Mouse (Mus musculus): ENCODE data around the gene Wnt10b. TPM values are rescaled to one million over a fixed set of nuclear protein-coding genes. Genes with fewer than 3 reads are reported as not detected.
"Not testable (repeated sequence)": the region's sequence is repeated elsewhere in the genome, so short reads cannot be mapped to it uniquely, and the experiment has no call there.

Wnt10b gene
- total and polyA plus RNA-seq, 2 experiments from 2014 or later, result 1.1 TPM; not detected in 1

DNA sequence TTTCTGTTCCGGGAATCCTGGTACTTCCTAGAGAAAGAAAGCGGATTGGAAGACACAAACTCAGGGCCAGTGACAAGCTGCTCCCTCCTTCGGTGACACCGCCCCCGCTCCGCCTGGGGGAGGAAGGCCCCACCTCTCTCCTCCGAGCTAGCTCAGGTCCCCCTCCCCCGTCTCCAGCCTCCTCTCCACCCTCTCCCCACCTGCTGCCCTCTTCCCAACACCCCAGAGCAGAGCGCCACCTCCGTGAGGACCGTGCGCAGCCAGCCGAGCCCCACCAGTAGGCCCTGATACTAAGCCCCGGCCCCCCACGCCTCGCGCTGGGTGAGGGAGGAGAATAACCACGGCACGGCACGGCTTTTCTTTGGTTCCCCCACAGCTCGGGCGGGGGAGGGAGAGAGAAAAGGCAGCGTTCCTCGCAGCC lies 15.7 kb downstream of the Wnt10b start:
- peak; percentile 81 for DNase-seq
- peak; percentile 44; the same call in 1 of the 2 replicates for TF ChIP-seq CTCF (IDR thresholded peaks at IDR 0.05; ENCODE audit: low read depth)
- no peaks in the 10 kb centered on the region for H3K9me3 ChIP-seq (ENCODE audit: low read length)
- peak; percentile 60 for ATAC-seq
- peak overlapping the region; percentile 98 for H3K9ac ChIP-seq
- peak overlapping the region; percentile 73 for H3K4me2 ChIP-seq (ENCODE audit: low read depth)
- peak overlapping the region; percentile 94 for H3K27ac ChIP-seq (ENCODE audit: low read depth, low read length)
- H3K4me1 ChIP-seq (ENCODE audit: insufficient read depth), result peaks cover 7% of the 10 kb centered on the region
- H3K36me3 ChIP-seq (ENCODE audit: insufficient read depth), result peaks cover 14% of the 10 kb centered on the region
- peak overlapping the region; percentile 95 for H3K4me3 ChIP-seq (ENCODE audit: low read depth, low read length)
- H3K27me3 ChIP-seq (ENCODE audit: insufficient read depth, low read length), result no peaks in the 10 kb centered on the region
- under 1% methylated on average over 16 of the region's 24 CpGs for WGBS

DNA sequence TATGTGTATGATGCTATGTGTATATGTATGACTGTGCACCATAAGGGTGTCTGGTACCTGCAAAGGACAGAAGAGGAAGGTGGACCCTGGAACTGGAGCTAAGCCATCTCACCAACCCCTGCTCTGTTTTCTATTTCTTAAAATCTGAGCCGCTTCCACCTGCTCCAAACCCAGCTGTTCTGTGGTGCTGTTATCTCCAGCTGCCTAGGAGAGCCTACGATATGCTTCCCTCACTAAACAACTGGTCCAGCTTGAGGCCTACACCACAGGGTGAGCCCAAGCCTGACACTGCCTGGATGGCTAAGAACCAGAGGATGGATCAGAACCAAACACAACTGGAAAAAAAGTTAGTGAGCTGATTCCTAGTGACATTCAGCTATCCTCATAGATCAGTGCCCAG lies 23.8 kb downstream of the Wnt10b start:
- no peak for DNase-seq
- Histone ChIP-seq H3K4me3 (ENCODE audit: low read depth, low read length) (no peak overlapping the region), H3K27ac (ENCODE audit: low read depth, low read length) (no peak overlapping the region), H3K4me1 (ENCODE audit: insufficient read depth) (no peaks in the 10 kb centered on the region), H3K36me3 (ENCODE audit: insufficient read depth) (peaks cover 9% of the 10 kb centered on the region; the same call in 1 of the 2 replicates), H3K9ac (no peak overlapping the region), H3K9me3 (ENCODE audit: low read length) (no peaks in the 10 kb centered on the region), H3K27me3 (ENCODE audit: insufficient read depth, low read length) (no peaks in the 10 kb centered on the region), H3K4me2 (ENCODE audit: low read depth) (no peak overlapping the region)
- no peak for TF ChIP-seq CTCF (IDR thresholded peaks at IDR 0.05; ENCODE audit: low read depth)
- 93% methylated on average over 2 of the region's 2 CpGs for WGBS
- ATAC-seq, result no peak

DNA sequence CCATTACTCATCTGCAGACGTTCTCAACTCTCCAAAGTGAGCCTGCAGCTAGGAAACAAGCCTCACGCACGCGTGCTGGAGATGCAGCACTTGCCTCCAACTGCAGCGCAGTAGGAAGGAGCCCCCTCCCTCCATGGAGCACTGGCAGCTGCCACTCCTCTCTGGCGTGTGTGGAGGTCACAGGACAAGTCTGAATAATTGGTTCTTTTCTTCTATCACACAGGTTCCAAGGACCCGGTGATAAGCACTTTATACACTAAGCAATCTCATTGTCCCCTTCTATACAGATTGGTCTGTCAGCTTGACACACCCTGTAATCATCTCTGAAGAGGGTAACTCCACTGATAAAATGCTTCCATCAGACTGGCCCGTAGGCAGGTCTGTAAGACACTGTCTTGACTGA lies 24.9 kb downstream of the Wnt10b start:
- no peak overlapping the region for H3K27ac ChIP-seq (ENCODE audit: low read depth, low read length)
- no peak overlapping the region for H3K4me3 ChIP-seq (ENCODE audit: low read depth, low read length)
- no peak for ATAC-seq
- TF ChIP-seq CTCF (IDR thresholded peaks at IDR 0.05; ENCODE audit: low read depth), result no peak
- no peaks in the 10 kb centered on the region for H3K9me3 ChIP-seq (ENCODE audit: low read length)
- no peak overlapping the region for H3K9ac ChIP-seq
- no peak for DNase-seq
- WGBS, result 57% methylated on average over 8 of the region's 8 CpGs
- H3K4me2 ChIP-seq (ENCODE audit: low read depth), result no peak overlapping the region
- H3K36me3 ChIP-seq (ENCODE audit: insufficient read depth), result 0 out of 2 replicates have a peak, but pooled peaks cover 3% of the 10 kb centered on the region
- no peaks in the 10 kb centered on the region for H3K27me3 ChIP-seq (ENCODE audit: insufficient read depth, low read length)
- H3K4me1 ChIP-seq (ENCODE audit: insufficient read depth), result no peaks in the 10 kb centered on the region

DNA sequence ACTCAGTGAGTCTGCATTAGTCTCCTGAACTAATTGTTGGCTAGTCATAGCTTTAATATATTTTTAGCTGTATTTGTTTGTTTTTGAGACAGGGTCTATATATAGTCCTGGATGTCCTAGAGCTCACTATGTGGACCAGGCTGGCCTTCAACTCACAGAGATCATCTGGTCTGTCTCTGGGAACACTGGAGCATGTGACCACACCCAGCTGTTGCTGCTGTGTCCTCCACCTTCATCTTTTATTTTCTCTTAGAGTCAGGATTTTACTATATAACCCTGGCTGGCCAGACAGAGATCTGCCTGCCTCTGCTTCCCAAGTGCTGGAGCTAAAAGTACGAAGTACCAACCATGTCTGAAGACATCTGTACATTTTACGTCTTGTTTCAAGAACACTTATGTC lies 28.9 kb downstream of the Wnt10b start:
- TF ChIP-seq CTCF (IDR thresholded peaks at IDR 0.05; ENCODE audit: low read depth), result no peak
- ATAC-seq (no peak), DNase-seq (no peak)
- 88% methylated on average over 2 of the region's 2 CpGs for WGBS
- no peaks in the 10 kb centered on the region for H3K4me1 ChIP-seq (ENCODE audit: insufficient read depth)
- no peaks in the 10 kb centered on the region for H3K9me3 ChIP-seq (ENCODE audit: low read length)
- peaks cover 7% of the 10 kb centered on the region for H3K36me3 ChIP-seq (ENCODE audit: insufficient read depth)
- no peak overlapping the region for H3K9ac ChIP-seq
- H3K4me2 ChIP-seq (ENCODE audit: low read depth), result no peak overlapping the region
- no peaks in the 10 kb centered on the region for H3K27me3 ChIP-seq (ENCODE audit: insufficient read depth, low read length)
- H3K27ac ChIP-seq (ENCODE audit: low read depth, low read length), result no peak overlapping the region
- H3K4me3 ChIP-seq (ENCODE audit: low read depth, low read length), result no peak overlapping the region

DNA sequence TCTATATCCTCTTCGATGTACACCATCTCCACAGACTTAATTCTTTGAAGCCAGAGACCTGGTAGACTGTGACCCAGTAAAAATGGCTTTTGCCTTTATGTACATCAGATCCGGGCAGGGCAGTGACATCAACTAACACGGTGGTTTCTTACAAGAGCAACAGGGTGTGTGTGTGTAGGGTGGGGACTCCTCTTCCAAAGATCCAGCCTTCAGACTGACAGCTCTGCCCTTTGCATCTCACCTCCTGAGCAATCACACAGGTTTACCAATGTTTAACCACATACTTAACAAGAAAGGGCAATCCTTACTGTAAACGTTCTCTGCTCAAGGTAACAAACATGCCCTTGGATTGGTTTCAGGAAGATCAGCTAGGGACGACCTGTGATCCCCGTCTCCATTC lies 30.7 kb downstream of the Wnt10b start:
- H3K4me3 ChIP-seq (ENCODE audit: low read depth, low read length), result no peak overlapping the region
- no peak overlapping the region for H3K9ac ChIP-seq
- no peak for TF ChIP-seq CTCF (IDR thresholded peaks at IDR 0.05; ENCODE audit: low read depth)
- no peak for DNase-seq
- no peak for ATAC-seq
- H3K27ac ChIP-seq (ENCODE audit: low read depth, low read length), result no peak overlapping the region
- H3K27me3 ChIP-seq (ENCODE audit: insufficient read depth, low read length), result no peaks in the 10 kb centered on the region
- WGBS, result 87% methylated on average over 6 of the region's 6 CpGs
- peaks cover 13% of the 10 kb centered on the region for H3K36me3 ChIP-seq (ENCODE audit: insufficient read depth)
- no peaks in the 10 kb centered on the region for H3K4me1 ChIP-seq (ENCODE audit: insufficient read depth)
- H3K9me3 ChIP-seq (ENCODE audit: low read length), result no peaks in the 10 kb centered on the region
- H3K4me2 ChIP-seq (ENCODE audit: low read depth), result no peak overlapping the region

DNA sequence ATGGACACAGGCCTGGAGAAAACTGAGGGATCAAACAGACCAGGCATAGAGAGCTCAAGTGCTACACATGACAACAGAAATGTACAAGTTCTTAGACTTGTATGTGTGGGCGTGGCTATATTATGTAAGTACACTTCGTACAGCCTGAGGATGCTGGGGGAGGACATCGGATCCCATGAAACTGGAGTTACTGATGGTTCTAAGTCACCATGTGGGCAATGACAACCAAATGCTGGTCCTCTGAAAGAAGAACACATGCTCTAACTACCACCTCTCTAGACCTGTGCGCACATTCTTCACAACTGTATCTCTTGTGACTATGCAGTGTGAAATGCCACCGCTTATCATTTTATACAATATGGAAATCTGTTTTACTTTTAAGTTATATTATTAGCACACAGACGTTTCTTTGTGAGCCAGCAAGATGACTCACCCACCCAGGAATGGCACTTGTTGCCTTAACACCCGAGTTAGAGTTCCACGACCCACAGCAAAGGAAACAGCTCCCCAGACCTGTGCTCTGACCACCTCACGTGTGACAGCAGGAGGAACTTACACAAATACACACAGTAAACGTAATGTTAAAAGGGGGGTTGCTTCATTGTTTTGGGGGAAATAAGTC lies 31.5 kb downstream of the Wnt10b start:
- Histone ChIP-seq H3K27ac (ENCODE audit: low read depth, low read length) (no peak overlapping the region), H3K27me3 (ENCODE audit: insufficient read depth, low read length) (no peaks in the 10 kb centered on the region), H3K36me3 (ENCODE audit: insufficient read depth) (peaks cover 13% of the 10 kb centered on the region), H3K4me2 (ENCODE audit: low read depth) (no peak overlapping the region), H3K4me1 (ENCODE audit: insufficient read depth) (no peaks in the 10 kb centered on the region), H3K4me3 (ENCODE audit: low read depth, low read length) (no peak overlapping the region), H3K9me3 (ENCODE audit: low read length) (no peaks in the 10 kb centered on the region), H3K9ac (no peak overlapping the region)
- DNase-seq (no peak), ATAC-seq (no peak)
- WGBS, result 85% methylated on average over 10 of the region's 10 CpGs
- no peak for TF ChIP-seq CTCF (IDR thresholded peaks at IDR 0.05; ENCODE audit: low read depth)

DNA sequence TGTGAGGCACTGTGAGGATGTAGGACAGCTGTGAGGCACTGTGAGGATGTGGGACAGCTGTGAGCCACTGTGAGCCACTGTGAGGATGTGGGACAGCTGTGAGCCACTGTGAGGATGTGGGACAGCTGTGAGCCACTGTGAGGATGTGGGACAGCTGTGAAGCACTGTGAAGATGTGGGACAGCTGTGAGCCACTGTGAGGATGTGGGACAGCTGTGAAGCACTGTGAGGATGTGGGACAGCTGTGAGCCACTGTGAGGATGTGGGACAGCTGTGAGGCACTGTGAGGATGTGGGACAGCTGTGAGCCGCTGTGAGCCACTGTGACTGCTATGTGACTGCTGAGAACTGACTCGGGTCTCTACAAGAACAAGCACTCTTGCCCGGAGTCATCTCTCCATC lies 34.1 kb downstream of the Wnt10b start:
- not testable (repeated sequence) for H3K9me3 ChIP-seq (ENCODE audit: low read length); H3K4me3 ChIP-seq (ENCODE audit: low read depth, low read length); H3K27me3 ChIP-seq (ENCODE audit: insufficient read depth, low read length); ATAC-seq; H3K27ac ChIP-seq (ENCODE audit: low read depth, low read length); H3K4me2 ChIP-seq (ENCODE audit: low read depth); DNase-seq; H3K4me1 ChIP-seq (ENCODE audit: insufficient read depth); H3K9ac ChIP-seq
- 95% methylated on average over 3 of the region's 3 CpGs for WGBS
- H3K36me3 ChIP-seq (ENCODE audit: insufficient read depth), result peaks cover 38% of the 10 kb centered on the region
